Mouse (Mus musculus) mouse embryonic stem cell (cell line): ENCODE results near the gene Rbck1.

Experiments
- in situ Hi-C, 2 experiments: fragments of 300-500 bp; cut with MboI; formaldehyde crosslinking; loops; 1 replicate in 1 of 2; 3 replicates in 1 of 2; pipeline ENCODE4 v1.14.3; 2019 to 2020; ENCODE audit warnings: low sequenced_read_pairs in 2 of 2, low pct_unique_long_range_greater_than_20kb in 1 of 2, mixed read lengths in 1 of 2; ENCODE audit not compliant: unreplicated experiment in 1 of 2

Rbck1 gene

DNA sequence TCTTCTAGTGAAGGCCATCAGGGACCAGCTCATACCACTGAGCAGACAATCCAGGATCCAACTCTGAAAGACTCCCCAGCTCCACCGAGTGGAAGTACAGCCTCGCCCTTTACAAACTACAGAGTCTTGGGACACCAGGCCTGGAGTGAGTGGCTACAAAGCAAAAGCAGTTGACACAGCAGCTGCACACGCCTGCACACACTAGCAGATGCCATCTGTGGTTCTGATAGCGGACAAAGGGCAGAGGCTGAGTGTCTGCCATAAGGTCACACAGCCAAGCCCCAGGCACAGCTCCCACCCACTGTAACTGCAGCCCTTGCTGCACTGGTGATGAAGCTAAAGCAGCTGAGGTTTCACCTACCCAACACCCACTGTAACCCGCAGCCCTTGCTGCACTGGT is 10.9 kb downstream of the Rbck1 start:
- in situ Hi-C loops, result no loop called here

DNA sequence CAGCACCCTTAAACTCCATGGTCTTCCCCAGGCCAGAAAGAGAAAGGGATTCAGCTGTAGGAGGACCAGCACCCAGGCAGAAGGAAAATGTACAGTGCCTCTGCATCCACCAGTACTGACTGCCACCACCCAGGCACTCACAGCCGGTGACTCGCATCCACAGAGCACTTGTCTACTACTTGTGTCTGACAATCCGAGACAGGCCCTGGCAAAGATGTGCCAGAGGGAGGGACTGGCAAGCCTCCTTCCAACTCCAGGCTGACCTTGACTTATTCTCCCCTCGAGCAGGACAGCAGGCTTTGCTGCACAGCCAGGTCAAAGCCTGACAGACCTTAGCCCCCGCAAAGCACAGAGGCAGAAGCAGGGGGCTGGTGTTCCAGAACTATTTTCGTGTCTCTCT is 15.4 kb downstream of the Rbck1 start:
- in situ Hi-C loops, result no loop called here

DNA sequence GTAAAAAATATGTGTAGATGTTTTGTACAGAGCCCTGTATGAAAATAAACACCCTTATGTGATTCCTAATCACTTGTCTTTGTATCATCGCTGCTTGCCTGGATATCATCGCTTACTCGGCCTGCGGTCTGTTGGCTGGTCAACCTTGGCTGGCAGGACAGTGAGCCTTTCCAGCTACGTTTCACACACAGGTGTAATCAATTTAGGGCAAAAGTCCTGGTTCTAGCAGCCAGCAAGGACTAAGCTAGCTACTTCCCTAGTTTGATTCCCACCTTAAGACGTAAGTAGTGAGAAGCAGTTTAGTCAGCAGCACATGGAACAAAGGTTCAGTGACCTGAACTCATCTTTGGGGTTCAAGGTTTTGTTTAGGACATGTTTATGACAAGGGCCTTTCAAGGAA is 18.5 kb downstream of the Rbck1 start:
- in situ Hi-C loops, result no loop called here

DNA sequence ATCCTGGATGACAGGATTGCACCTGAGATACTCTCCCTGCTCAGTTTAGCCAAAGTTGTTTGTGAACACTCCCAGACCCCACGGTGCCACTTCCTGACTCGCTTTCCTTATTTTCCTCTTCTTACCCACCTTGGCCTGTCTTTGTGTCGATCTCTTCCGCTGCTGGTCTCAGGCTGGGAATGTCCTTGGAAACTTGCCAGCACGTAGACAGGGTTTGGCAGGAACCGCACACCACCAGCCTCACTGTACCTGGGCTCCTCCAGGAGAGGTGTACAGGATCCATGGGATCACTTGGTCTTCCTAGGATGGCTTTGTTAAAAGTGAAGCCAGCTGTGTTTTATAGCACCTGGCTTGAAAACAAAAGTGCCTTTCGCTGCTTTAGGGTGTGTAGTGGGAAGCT is 19.5 kb downstream of the Rbck1 start:
- in situ Hi-C loops, result no loop called here

DNA sequence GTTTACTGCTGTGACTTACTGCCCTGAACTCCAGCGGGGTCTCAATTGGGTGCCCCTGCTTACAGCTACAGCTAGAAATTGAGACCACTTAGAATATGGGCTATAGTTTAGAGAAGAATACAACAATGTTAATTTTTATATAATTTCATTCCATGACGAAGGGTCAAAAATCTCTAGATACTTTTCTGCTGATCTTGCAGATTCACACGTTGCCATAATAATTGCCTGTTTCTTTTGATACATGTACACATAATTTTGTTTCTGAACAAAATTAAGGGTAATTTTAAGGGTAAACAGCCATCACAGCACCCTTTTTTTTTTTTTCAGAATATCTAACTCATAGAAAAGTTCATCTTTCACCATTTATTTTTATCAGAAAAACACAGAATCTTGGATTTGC is 25.3 kb downstream of the Rbck1 start:
- in situ Hi-C loops, result no loop called here

DNA sequence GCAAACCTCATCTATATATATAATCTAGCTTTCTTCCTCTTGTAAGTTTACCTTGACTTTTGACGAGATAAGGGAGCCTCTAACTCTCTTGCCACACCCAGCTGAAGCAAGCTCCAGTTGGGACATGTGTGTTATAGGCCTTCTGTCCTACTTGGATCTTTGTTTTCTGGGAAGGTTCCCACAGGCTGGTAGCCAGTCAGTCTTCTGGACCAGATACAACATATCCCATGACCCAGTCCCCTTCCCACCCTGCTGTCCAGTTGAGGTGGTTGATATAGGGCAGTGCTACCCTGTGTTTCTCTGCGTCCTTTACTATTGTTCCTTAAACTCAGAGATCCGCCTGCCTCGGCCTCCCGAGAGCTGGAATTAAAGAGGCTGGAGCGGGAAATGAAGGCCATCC is 27.0 kb downstream of the Rbck1 start:
- in situ Hi-C loops, result no loop called here

DNA sequence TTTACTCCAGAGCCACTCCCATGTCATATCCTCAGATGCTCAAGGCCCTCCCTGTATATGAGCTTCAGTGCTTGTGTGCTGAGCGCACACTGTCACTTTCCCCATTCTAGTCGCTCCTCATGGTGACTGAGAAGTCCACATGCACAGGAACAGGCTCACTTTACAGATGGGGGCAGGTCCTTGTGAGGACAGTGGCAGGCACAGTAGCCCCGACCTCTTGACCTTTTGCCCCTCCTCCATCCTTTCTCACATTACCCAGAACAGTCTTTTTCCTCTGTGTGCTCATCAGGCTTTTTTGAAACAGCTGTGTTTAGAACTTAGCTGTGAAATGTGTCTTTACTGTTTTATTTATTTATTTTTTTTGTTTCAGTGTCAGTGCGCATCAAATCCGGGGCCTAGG is 28.7 kb downstream of the Rbck1 start:
- in situ Hi-C loops, result no loop called here

DNA sequence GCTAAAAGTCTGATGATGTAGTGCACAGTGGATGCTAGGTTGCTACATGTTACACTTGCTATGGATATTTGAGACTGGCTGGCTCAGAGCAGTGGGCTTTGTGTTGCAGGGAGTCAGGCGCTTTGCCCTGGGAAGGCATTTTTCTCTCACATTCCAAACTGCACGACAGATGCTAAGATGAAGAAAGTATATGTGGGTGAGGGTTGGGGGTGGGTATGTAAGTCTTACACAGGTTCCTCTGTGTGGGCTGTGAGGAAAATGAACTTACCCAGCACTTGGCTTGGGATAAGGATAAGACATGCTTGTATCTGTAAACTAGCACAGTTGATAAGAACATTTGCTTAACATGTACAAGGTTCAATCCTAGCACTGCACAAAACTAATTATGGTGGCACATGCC is 29.6 kb downstream of the Rbck1 start:
- in situ Hi-C loops, result no loop called here

DNA sequence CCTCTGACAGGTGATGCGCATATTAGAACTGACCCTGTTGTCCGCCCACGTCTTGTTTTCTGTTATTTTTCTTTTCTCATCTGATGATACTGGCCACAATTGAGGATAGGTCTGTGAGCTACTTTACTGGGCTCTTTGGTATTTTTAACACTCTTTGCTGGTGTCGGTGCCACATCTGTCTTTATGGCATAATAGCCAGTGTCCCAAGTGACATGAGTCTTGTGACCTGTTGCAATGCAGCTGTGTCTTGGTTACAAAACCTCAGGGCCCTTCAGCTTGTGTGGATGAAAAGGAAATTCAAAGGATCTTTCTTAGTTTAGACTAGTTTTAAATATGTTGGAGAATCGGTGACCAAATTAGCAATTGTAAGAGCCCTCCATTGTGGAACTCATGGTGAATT is 37.9 kb downstream of the Rbck1 start:
- in situ Hi-C loops, result loop anchor here in 1 of 2 experiments (5.0 kb wide), 1 partner anchor 47 kb away; no protein-coding TSS in a partner anchor

DNA sequence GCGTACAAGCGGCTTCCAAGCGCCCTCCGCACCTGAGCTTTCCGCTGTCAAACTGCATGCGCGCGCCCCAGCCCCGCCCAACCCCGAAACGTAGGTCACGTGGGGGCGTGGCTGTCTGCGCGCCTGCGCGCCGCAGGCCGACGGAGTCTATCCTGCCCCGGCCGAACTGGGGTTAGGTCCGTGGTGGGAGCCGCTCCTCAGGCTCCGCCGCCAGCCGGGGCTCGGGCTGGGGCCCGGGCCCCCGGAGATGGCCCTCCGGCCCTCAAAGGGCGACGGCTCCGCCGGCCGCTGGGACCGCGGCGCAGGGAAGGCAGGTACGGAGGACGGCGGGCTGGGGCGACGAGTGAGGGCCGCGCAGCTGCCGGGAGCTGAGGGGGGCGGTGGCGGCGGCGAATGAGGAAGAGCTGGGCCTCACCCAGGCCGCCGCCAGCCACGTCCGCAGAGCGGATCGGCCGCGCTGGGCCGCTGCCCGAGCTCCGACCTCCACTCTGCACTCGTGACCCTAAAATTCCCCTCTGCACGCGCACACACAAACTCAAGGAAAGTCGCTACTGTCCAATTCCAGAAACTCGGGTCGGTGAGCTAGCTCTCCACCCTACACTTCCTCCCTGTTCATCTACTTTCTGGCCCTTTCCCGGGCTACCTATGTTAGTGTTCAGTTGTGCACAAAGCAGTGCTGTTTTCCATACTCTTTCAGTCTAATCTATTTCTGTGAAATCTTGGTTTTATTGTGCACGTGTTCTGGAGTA is 38.6 kb downstream of the Rbck1 start, which contains the start of gene Tbc1d20:
Tbc1d20 (plus strand) TSS at position 102 of the 749 bp plus-strand sequence.
- in situ Hi-C loops, result loop anchor here in 1 of 2 experiments (5.0 kb wide), 1 partner anchor 47 kb away; no protein-coding TSS in a partner anchor

DNA sequence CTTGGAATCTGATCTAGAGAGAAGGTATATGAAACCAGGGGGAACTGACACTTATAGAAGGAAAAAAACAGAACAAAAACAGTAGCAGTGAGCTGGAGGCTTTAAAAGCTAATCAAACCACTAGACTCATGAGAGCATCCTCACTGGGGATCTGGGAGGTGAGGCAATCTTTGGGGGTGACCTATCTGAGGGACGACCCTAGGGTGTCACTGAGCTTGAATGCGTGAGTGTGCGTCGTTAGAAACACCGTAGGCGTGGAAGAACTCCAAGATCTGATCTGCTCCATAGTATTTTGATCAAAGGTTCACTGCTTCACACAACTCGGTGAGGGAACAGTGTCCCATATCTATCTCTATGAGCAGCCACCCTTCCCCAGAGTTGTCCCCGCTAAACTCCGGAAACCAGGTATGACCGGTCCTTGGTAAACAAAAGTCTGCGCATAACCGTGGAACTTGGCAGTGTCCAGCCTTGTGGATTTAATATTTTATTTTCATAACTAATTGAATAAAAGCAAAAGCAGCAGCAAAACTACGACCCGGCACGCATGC is 39.2 kb downstream of the Rbck1 start:
- in situ Hi-C loops, result loop anchor here in 1 of 2 experiments (5.0 kb wide), 1 partner anchor 46 kb away; no protein-coding TSS in a partner anchor

DNA sequence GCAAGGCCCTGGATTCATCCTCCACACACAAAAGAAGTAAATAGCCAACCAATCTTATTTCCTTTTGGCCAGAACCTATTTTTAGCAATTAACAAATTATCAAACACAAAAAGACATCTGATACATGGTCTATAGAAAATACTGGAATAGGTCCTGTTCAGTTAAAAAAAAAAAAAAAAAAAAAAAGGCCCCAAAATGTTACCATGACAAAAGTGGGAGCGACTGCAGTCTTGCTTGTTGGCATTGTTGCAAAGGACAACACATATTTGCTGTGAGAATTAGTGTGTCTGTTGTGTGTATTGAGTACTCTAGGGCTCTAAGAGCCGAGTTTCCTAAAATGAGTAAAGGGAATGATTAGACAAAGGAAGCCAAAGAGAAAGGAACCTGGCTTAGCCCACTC is 40.0 kb downstream of the Rbck1 start:
- in situ Hi-C loops, result loop anchor here in 1 of 2 experiments (5.0 kb wide), 1 partner anchor 45 kb away; no protein-coding TSS in a partner anchor

DNA sequence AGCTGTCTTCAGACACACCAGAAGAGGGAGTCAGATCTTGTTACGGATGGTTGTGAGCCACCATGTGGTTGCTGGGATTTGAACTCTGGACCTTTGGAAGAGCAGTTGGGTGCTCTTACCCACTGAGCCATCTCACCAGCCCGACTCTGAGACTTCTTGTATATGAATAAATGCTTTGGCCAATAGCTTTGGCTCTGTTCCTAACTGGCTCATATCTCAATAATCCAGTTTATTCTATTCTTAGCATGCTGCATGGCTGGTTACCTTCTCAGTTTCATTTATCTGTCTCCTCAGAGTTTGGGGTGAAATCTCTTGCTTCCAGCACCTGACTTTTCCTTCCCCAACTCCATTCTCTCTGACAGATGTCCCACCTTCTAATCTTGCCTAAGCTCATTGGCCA is 42.8 kb downstream of the Rbck1 start:
- in situ Hi-C loops, result loop anchor here in 1 of 2 experiments (5.0 kb wide), 1 partner anchor 42 kb away; no protein-coding TSS in a partner anchor

DNA sequence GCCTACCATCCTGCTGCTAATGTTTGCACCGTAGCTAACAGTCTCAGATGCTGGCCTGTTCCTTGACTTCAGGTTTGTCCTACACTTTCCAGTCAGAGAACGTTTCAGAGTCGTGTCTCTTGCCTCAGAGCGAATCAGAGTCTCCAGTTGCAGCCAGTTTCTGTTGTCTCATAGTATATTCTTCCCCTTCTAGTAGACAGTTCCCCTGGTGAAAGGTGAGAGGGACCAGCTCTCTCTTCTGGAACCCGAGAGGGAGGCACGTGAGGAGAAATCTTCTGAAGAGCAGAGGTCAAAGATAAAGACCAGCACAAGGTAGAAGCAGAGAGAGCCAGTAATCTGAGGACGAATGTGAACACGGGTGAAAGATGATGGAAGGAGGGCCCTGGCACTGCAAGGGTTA is 44.4 kb downstream of the Rbck1 start:
- in situ Hi-C loops, result no loop called here

DNA sequence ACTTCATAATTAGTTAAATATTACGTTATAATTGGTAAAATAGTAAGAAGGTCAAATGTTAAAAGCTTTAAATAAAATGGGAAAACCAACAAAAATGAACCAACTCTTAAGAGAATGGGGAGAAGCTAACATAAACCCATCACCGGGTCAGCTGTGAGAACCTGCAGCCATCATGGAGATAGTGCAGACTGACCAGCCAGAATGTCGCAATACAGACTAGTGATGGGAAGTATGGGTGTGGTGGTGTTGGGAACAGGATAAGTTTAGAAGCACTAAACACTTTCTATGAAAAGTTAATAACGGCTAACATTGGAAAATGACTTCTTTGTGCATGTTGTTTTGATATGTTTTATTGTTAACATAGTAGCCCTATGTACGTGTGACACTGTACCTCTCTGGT is 44.9 kb downstream of the Rbck1 start:
- in situ Hi-C loops, result no loop called here

DNA sequence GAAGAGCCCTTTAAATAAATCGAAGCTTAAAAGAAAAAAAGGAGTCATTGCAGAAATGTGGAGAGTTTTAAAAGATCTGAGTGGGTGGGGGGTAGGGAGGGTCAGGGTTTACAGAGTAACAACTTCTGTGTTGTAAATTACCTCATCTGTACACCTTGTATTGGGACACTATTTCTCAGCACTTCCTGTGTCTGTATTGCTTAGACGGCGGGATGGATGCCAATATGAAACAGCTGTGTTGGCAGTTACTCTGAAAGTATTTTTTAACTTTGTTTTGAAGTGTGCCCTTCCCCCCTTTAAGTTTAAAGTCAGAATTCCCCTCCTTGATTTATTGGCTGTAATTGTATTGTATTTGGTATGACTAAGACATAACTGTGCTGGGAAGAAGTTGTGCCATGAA is 51.0 kb downstream of the Rbck1 start:
- in situ Hi-C loops, result no loop called here

DNA sequence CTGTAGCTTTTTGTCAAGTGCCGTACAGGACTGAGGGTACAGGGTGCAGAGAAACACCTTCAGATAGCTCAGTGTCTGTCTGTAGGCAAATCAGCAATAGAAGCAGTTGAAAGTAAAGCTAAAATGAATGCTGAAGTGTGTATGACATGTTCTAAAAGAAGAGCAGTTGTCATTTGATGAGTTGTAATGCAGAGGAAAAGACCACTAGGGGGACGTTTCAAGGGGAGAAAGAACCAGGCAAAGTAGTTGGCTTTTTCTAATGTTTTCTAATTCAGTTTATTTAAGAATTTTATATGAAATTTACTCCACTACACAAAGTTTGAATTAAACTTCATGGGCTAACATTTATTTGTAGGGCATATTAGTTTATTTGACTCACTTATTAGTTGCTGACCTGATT is 58.8 kb downstream of the Rbck1 start:
- in situ Hi-C loops, result no loop called here
